Mouse (Mus musculus) lung, embryonic 14.5 days (tissue): ENCODE data around the gene Olfr1177-ps. TPM values are rescaled to one million over a fixed set of nuclear protein-coding genes. Genes with fewer than 3 reads are reported as not detected.

ENCODE experiments used
- ATAC-seq: fragments of 200-750 bp; cut with Nextera tagmentation; 2 replicates; pipeline ENCODE4 v1.8.0; 2017; ENCODE audit warnings: mild to moderate bottlenecking, moderate TSS enrichment, moderate library complexity; ENCODE audit not compliant: insufficient read depth
- DNase-seq: peaks from one replicate; pipeline ENCODE4 v3.0.0-alpha.2; 2015
- H3K27ac ChIP-seq: fragments of 300-500 bp; sonication (generic); 2 replicates; pipeline ENCODE4 v1.5.1; 2014; ENCODE audit warnings: low read depth, mild to moderate bottlenecking, moderate library complexity
- H3K27me3 ChIP-seq: fragments of 300-500 bp; sonication (generic); 2 replicates; pipeline ENCODE4 v1.6.1; 2014; ENCODE audit warnings: low read length, control low read depth; ENCODE audit not compliant: insufficient read depth
- H3K36me3 ChIP-seq: fragments of 300-500 bp; sonication (generic); 2 replicates; pipeline ENCODE4 v1.6.1; 2014; ENCODE audit warnings: control low read depth; ENCODE audit not compliant: insufficient read depth
- H3K4me1 ChIP-seq: fragments of 300-500 bp; sonication (generic); 2 replicates; pipeline ENCODE4 v1.6.1; 2014; ENCODE audit warnings: antibody characterized with exemption, control low read depth; ENCODE audit not compliant: insufficient read depth
- H3K4me2 ChIP-seq: fragments of 300-500 bp; sonication (generic); 2 replicates; pipeline ENCODE4 v1.6.1; 2014; ENCODE audit warnings: mild to moderate bottlenecking
- H3K4me3 ChIP-seq: fragments of 300-500 bp; sonication (generic); 2 replicates; pipeline ENCODE4 v1.5.1; 2014; ENCODE audit warnings: low read depth, low read length
- H3K9ac ChIP-seq: fragments of 300-500 bp; sonication (generic); 2 replicates; pipeline ENCODE4 v1.6.1; 2014
- H3K9me3 ChIP-seq: fragments of 300-500 bp; sonication (generic); 2 replicates; pipeline ENCODE4 v1.6.1; 2016; ENCODE audit warnings: low read depth, low read length, control low read depth
- CTCF ChIP-seq: IDR thresholded peaks from 2 replicates; pipeline ENCODE4 v1.5.1; 2016; ENCODE audit warnings: antibody characterized with exemption, low read depth
- WGBS: fragments of 180-500 bp; shearing (Covaris S2); extraction: QIAGEN DNeasy Blood & Tissue Kit; methylation state at CpG from one replicate; pipeline ENCODE4 v1.1.7; 2014; 5-methylcytosine and 5-hydroxymethylcytosine counted together
- polyA plus RNA-seq: library from polyadenylated mRNA; unstranded; fragments of >200 nt; fragmentation: Nextera tagmentation; extraction: Ambion mirVana; gene quantifications from 2 replicates; pipeline ENCODE4 v1.2.1, GENCODE M21; 2014

Gene Olfr1177-ps
- not detected in 2 replicates for polyA plus RNA-seq

DNA sequence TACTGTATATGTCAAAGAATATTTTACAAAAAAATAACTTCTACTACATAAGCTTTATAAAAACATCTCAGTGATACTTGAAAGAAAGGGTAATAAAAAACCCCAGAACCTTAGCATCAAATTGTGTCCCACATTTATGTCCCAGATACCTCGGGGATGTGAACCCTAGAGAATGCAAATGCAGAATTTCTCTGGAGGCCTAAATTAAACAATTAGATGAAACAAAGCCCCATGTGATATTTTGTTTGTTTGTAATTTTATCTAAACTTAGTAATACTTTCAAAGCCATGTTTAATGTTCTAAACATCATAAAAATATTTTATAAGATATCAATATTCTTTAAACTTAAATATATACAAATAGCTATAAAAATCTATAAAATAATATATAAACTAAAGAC lies at the start of gene Olfr1177-ps:
Gene Olfr1177-ps (minus strand): TSS at position 101 of the 400 bp plus-strand sequence.
- WGBS, result 74% methylated on average over 1 of the region's 1 CpGs
- no peak for ATAC-seq
- TF ChIP-seq CTCF, result no peak

DNA sequence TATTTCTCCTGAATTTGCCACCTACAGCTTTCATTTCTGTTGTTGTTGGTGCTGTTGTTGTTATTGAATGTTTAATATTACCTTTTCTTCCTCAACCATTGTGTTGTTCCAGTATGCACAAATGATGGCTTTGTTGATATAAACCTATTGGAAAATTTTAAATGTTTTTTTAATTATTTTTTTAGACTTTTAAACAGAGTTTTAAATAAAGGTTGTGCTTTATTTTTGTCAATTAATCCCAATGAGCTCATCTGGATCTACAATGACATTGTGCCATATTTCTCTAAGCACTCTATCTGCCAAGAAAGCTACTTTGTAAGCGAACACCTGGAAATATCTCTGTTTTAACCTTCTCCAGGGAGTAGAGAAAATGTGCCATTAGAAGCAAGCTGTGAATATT lies 40.5 kb upstream of the Olfr1177-ps start, which contains the start of gene Olfr1178:
Gene Olfr1178 (plus strand): TSS at position 301 of the 400 bp plus-strand sequence.
- no peaks in the 10 kb centered on the region for H3K9me3 ChIP-seq
- H3K27me3 ChIP-seq, result no peaks in the 10 kb centered on the region
- no peak within 1 kb of the TSS for H3K9ac ChIP-seq
- no peak for ATAC-seq
- no peak within 1 kb of the TSS for H3K4me2 ChIP-seq
- no peak within 1 kb of the TSS for H3K27ac ChIP-seq
- 71% methylated on average over 1 of the region's 1 CpGs for WGBS
- DNase-seq, result no peak
- no peaks in the 10 kb centered on the region for H3K36me3 ChIP-seq
- no peaks in the 10 kb centered on the region for H3K4me1 ChIP-seq
- no peak within 1 kb of the TSS for H3K4me3 ChIP-seq
- no peak for TF ChIP-seq CTCF

More for the DNA sequence above, at the start of gene Olfr1177-ps:
- Histone ChIP-seq H3K9ac (no peak within 1 kb of the TSS), H3K27me3 (no peaks in the 10 kb centered on the region), H3K27ac (no peak within 1 kb of the TSS), H3K4me3 (no peak within 1 kb of the TSS), H3K36me3 (no peaks in the 10 kb centered on the region), H3K4me1 (no peaks in the 10 kb centered on the region), H3K4me2 (no peak within 1 kb of the TSS), H3K9me3 (no peaks in the 10 kb centered on the region)
- DNase-seq, result no peak

DNA sequence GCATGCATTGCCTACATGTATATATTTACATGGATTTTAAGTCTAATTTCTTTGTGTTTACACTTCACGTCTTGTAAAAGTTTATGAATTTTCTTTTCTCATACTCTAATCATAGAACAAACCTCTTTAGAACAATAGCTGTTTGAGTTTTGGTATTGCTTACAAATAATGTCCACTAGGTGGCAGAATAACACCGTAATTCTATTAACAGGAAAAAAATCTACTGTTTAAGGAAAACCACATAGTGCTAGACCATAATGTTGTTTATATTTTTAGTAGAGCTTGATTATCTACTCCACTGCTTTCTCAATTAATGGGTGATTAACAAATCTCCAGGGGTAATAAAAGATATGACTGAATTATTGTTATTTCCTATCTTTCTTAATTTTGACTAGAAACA lies 10.0 kb upstream of the Olfr1177-ps start:
- no peaks in the 10 kb centered on the region for H3K4me1 ChIP-seq
- H3K27ac ChIP-seq, result no peak overlapping the region
- no peaks in the 10 kb centered on the region for H3K9me3 ChIP-seq
- no peak overlapping the region for H3K4me3 ChIP-seq
- DNase-seq (peak; percentile 79), ATAC-seq (no peak)
- peak; percentile 52 for TF ChIP-seq CTCF
- no peak overlapping the region for H3K4me2 ChIP-seq
- no peaks in the 10 kb centered on the region for H3K27me3 ChIP-seq
- 0% methylated on average over 2 of the region's 2 CpGs for WGBS
- no peak overlapping the region for H3K9ac ChIP-seq
- no peaks in the 10 kb centered on the region for H3K36me3 ChIP-seq

DNA sequence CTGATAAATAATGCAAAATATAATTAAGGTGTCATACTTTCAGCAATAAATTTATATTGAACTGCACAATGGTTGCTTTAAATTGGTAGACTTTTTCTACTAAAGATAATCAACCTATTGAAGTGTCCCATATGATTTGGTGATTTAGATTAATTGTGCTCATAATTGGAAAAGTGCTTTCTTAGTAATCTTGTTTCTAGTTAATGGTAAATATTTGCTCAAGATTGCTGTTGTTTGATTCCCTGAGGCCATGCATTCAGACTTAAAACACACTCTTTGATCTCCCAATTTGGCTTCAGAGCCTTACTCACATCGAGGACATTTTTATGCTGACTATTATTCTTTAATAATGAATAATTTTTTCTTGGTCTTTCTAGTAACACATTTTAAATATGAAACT lies 9.9 kb downstream of the Olfr1177-ps start, which contains the start of gene Olfr1176:
Gene Olfr1176 (plus strand): TSS at position 301 of the 400 bp plus-strand sequence.
- no peak for ATAC-seq
- 44% methylated on average over 1 of the region's 1 CpGs for WGBS

DNA sequence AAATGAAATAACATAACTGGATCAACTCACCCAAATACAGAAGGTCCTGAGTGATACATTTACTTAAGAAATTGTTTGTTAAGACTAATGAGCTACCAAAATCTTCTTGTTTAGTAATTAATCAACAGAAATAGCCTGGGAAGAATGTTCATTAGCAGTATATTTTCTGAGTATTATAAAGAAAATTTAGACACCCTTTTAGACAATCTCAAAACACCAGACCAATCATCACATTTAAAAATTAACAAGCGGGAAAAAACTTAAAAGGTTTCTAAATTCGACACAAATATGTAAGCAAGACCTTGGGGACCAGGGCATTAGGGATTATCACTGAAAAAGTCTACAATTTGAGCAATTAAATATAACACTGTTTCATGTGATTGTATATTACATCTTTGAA lies 19.2 kb downstream of the Olfr1177-ps start, which contains the start of gene Olfr1175-ps:
Gene Olfr1175-ps (minus strand): TSS at position 101 of the 400 bp plus-strand sequence.
- ATAC-seq (no peak), DNase-seq (no peak)
- no peak for TF ChIP-seq CTCF
- no peaks in the 10 kb centered on the region for H3K27me3 ChIP-seq
- no peaks in the 10 kb centered on the region for H3K4me1 ChIP-seq
- no peak within 1 kb of the TSS for H3K4me2 ChIP-seq
- WGBS, result 77% methylated on average over 2 of the region's 2 CpGs
- no peak within 1 kb of the TSS for H3K27ac ChIP-seq
- H3K9me3 ChIP-seq, result no peaks in the 10 kb centered on the region
- H3K4me3 ChIP-seq, result no peak within 1 kb of the TSS
- no peak within 1 kb of the TSS for H3K9ac ChIP-seq
- no peaks in the 10 kb centered on the region for H3K36me3 ChIP-seq

More for the DNA sequence above, 9.9 kb downstream of the Olfr1177-ps start, which contains the start of gene Olfr1176:
- no peak within 1 kb of the TSS for H3K9ac ChIP-seq
- H3K4me1 ChIP-seq, result no peaks in the 10 kb centered on the region
- H3K9me3 ChIP-seq, result no peaks in the 10 kb centered on the region
- TF ChIP-seq CTCF, result no peak
- no peak for DNase-seq
- no peaks in the 10 kb centered on the region for H3K27me3 ChIP-seq
- no peak within 1 kb of the TSS for H3K27ac ChIP-seq
- no peaks in the 10 kb centered on the region for H3K36me3 ChIP-seq
- no peak within 1 kb of the TSS for H3K4me2 ChIP-seq
- H3K4me3 ChIP-seq, result no peak within 1 kb of the TSS

DNA sequence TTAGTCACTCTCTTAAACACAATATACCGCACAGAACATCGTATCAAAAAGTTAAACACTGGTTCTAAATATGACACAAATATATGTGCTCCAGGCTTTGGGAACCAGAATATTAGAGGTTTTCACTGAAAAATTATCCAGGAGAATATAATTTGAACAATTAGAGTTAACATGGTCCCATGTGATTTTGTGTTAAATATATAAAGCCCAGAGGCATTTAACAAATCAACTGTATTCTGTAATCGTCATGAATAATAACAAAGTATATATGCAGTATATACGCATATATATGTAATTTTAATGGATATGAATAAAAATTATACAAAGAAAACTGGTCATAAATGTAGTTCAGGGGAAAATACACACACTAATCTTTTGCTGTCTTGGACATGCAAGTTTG lies 31.3 kb downstream of the Olfr1177-ps start, which contains the start of gene Olfr1174-ps:
Gene Olfr1174-ps (minus strand): TSS at position 101 of the 400 bp plus-strand sequence.
- H3K36me3 ChIP-seq, result no peaks in the 10 kb centered on the region
- TF ChIP-seq CTCF, result no peak
- WGBS, result 83% methylated on average over 4 of the region's 4 CpGs
- no peak within 1 kb of the TSS for H3K9ac ChIP-seq
- no peak within 1 kb of the TSS for H3K27ac ChIP-seq
- H3K9me3 ChIP-seq, result no peaks in the 10 kb centered on the region
- ATAC-seq (no peak), DNase-seq (no peak)
- no peak within 1 kb of the TSS for H3K4me3 ChIP-seq
- no peak within 1 kb of the TSS for H3K4me2 ChIP-seq
- no peaks in the 10 kb centered on the region for H3K27me3 ChIP-seq
- H3K4me1 ChIP-seq, result no peaks in the 10 kb centered on the region

Other genes with a start within 250 kb of the Olfr1177-ps start
- not detected in 2 replicates for gene Olfr1166, start 218.2 kb downstream of the Olfr1177-ps start, polyA plus RNA-seq
- not detected in 2 replicates for gene Olfr1167, start 191.3 kb downstream of the Olfr1177-ps start, polyA plus RNA-seq
- not detected in 2 replicates for gene Olfr1168, start 164.6 kb downstream of the Olfr1177-ps start, polyA plus RNA-seq
- not detected in 2 replicates for gene Olfr1170, start 118.2 kb downstream of the Olfr1177-ps start, polyA plus RNA-seq
- gene Olfr1173, start 66.6 kb downstream of the Olfr1177-ps start, polyA plus RNA-seq, result 0.03 TPM in 1 of 2 replicates, not detected in the other
- not detected in 2 replicates for gene Olfr1174-ps, start 31.4 kb downstream of the Olfr1177-ps start, polyA plus RNA-seq
- gene Olfr1175-ps, start 19.3 kb downstream of the Olfr1177-ps start, polyA plus RNA-seq, result not detected in 2 replicates
- not detected in 2 replicates for gene Olfr1176, start 9.8 kb downstream of the Olfr1177-ps start, polyA plus RNA-seq
- not detected in 2 replicates for gene Olfr1178, start 40.6 kb upstream of the Olfr1177-ps start, polyA plus RNA-seq
- not detected in 2 replicates for gene Olfr1179, start 60.0 kb upstream of the Olfr1177-ps start, polyA plus RNA-seq
- not detected in 2 replicates for gene Olfr1180, start 72.7 kb upstream of the Olfr1177-ps start, polyA plus RNA-seq
- not detected in 2 replicates for gene Olfr1181, start 79.7 kb upstream of the Olfr1177-ps start, polyA plus RNA-seq
- gene Gm13757, start 102.6 kb upstream of the Olfr1177-ps start, polyA plus RNA-seq, result not detected in 2 replicates
- not detected in 2 replicates for gene Olfr1183, start 108.4 kb upstream of the Olfr1177-ps start, polyA plus RNA-seq
- not detected in 2 replicates for gene Olfr1184, start 137.1 kb upstream of the Olfr1177-ps start, polyA plus RNA-seq
- gene Olfr1185-ps1, start 146.8 kb upstream of the Olfr1177-ps start, polyA plus RNA-seq, result not detected in 2 replicates
- gene Olfr1186, start 172.1 kb upstream of the Olfr1177-ps start, polyA plus RNA-seq, result not detected in 2 replicates
- gene Olfr1188, start 210.4 kb upstream of the Olfr1177-ps start, polyA plus RNA-seq, result not detected in 2 replicates
- gene Olfr1189, start 240.0 kb upstream of the Olfr1177-ps start, polyA plus RNA-seq, result not detected in 2 replicates